Mouse (Mus musculus): ENCODE measurements around the gene Lcn5.

Lcn5 gene

GRCm38 (mm10) chr2:25657652-25658051 lies at the start of gene Lcn5:
Gene Lcn5, plus strand, starts transcription at chr2:25657952.
- DNase-seq: no peak

GRCm38 (mm10) chr2:25608671-25609070 lies 49.1 kb upstream of the Lcn5 start:
- DNase-seq: no peak

GRCm38 (mm10) chr2:25616398-25616797 lies 41.4 kb upstream of the Lcn5 start:
- DNase-seq: no peak

- no peak for DNase-seq
Observed at GRCm38 (mm10) chr2:25617578-25617977, 40.2 kb upstream of the Lcn5 start, which contains the start of gene Ccdc183. Gene Ccdc183, minus strand, starts transcription at chr2:25617678.

DNA sequence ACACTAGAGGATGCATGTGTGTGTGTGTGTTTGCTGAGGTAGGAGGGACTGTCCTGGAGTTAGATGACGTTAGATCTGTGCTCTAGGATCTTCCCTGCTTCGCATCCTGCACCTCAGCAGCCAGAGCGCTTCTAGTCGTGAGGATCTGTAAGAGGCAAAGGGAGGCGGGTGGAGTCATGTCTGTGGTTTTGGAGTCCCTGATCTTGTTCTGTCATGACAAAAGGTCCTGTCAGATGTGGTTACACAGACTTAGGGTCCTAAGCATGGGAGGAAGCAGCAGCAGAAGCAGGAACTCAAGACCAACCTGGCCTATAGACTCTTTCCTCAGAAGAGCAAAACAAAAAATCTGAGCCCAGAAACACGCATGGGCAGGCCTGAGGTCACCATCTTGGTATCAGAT lies 37.4 kb upstream of the Lcn5 start:
- DNase-seq: no peak

DNA sequence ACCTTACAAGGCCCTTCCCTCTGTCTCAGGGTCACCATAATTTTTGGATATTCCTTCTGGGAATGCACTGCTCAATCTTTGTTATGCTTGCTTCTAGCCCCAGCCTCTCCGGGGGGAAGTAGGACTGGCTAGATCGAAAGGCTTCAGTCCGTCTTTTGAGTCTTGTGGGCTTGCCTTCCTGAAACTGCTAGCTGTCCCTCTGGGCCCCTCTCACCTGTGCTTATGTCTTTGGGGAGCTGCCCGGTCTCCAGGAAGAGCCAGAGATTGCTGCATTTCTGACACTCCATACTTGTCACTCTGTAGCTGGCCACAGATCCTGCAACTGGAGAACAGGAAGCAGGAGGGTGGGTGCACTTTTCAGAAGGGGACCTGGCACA lies 36.9 kb upstream of the Lcn5 start:
- DNase-seq: peak; percentile 91

DNA sequence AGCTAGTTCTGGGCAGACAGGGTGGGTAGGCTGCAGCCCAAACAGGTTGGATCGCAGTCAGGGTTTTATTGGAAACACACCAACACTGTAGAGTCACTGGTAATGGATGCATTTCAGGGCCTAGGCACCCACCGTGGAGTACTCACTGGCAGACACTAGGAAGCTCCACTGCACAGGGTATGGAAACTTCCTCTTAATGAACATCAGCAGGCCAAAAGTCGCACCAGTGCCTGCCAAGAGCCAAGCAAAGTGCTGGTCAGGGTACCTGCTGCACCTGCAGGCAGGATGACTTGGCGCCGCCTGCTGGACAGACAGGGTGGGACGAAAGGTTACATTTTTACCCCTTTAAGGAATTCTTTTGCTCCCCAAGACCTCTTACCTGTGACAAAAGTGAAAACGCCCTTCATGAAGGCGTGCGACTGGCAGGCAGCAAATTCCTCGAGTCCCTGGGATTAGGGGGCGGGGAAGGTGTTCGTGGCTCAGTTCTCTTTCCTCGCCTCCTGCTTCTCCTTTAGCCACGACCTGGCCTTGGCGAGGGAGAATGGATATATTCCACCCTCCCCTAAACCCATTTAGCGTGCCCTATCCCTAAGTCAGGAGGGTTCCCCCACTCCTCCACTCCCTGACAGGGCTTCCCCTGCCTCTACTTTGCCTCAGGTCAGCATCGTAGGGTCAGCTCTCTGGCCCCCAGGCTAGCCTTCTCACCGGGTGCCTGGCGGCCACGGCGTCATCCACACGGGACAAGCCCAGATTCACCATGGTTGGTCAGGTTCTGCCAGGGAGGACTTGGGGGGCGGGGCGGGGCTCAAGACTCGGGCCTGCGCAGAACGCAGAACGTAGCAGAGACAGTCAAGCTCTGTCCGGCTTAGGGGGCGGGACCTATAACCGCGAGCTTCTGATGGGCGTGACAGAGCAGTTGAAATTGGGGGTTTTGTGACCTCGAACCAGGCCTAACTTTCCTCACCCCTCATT lies 36.2 kb upstream of the Lcn5 start, which contains the start of gene Tmem141:
Gene Tmem141, minus strand, starts transcription at position 777 of the 972 bp plus-strand sequence.
- peak; percentile 99 for DNase-seq

DNA sequence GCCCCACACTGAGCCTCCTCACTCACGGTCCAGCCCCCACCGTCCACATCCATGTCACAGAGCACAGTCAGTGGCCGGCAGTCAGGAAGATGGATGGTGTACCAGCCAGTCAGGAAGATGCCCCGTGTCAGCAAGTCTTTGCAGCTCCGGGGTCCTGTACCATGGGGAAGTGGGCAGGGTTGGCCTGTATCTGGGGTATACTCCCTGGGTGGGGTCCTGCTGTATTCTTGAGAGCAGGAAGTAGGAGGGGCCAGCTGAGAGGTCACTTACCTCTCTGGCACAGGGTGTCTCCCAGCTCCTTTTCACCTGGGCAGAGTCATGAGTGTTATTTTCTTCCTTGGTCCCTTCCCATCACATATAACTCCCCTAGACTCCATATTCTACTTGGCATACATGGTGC lies 31.8 kb upstream of the Lcn5 start:
- peak; percentile 91 for DNase-seq

DNA sequence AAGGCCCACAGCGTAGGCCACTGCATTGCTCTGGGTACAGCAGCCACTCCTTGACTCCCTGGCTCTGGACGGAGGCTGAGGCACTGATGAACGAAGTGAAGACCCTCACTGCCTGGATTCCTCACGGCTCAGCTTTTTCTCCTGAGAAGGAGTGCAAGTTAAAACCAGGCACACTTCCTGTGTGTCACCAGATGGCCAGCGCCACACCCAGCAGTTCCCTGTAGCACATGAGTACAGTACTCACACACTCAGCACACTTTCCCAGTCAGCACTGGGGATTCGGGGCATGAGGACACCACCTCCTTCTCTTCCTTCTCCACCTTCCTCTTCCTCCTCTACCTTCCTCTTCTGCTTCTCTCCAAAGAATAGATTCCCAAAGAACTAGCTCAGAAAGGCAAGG lies 29.9 kb upstream of the Lcn5 start, which contains the start of gene Fcna:
Gene Fcna, minus strand, starts transcription at position 220 of the 400 bp plus-strand sequence.
- DNase-seq: peak; percentile 94

DNA sequence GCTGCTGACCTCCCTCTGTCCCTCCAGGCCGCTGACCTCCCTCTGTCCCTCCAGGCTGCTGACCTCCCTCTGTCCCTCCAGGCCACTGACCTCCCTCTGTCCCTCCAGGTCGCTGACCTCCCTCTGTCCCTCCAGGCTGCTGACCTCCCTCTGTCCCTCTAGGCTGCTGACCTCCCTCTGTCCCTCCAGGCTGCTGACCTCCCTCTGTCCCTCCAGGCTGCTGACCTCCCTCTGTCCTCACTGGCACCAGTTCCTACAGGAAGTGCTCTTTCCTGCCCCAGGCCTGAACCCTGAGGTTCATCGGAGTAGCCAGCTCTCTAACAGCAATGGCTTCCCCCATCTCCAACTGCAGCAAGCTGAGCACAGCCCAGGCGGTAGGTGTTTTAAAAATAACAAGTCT lies 29.0 kb upstream of the Lcn5 start:
- peak; percentile 95 for DNase-seq

DNA sequence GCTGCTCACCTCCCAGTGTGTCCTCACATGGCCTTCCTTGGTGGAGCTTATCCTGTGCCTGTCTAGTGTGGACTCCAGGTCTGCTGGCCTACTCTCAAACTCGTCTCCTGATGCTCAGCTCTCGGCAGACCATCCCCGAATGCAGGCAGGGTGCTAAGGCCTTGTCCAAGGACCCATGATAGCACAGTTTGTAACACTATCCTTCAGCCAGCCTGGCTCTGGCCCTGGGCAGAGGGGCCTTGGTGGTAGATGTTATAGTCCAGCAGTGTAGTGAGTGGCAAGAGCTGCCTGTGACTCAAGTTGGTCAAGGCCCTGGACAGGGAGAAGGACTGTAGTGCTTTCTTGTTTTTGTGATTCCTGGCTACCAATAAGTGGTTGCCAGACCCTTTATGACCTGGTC lies 24.1 kb upstream of the Lcn5 start:
- DNase-seq: no peak

GRCm38 (mm10) chr2:25634046-25634445 lies 23.7 kb upstream of the Lcn5 start:
- DNase-seq: no peak

GRCm38 (mm10) chr2:25639890-25640289 lies 17.9 kb upstream of the Lcn5 start:
- DNase-seq: no peak

- peak; percentile 81 for DNase-seq
Observed at GRCm38 (mm10) chr2:25652902-25653301, 4.8 kb upstream of the Lcn5 start, which contains the start of gene Lcn8. Gene Lcn8, plus strand, starts transcription at chr2:25653120.

DNA sequence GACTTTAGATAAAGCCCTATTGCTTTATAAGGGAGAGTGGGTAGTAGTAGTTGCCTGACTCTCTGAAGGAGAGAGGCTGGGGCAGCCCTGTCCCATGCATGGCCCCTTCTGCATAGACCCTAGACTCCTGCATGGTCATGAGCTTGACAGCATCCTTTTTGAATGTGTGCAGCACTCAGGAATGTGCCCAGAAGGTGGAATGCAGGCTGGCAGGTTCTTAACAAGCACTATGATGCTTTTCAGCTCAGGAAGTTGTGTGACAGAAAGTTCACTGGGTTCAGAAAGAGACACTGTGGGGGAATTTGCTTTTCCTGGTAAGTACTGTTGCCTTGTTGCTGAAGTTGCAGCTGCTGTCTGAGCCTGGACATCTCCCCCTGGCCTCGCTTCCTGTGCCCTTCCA lies 3.2 kb upstream of the Lcn5 start:
- DNase-seq: peak; percentile 73

- peak; percentile 94 for DNase-seq
Observed at GRCm38 (mm10) chr2:25656691-25657090, 1.1 kb upstream of the Lcn5 start.

DNA sequence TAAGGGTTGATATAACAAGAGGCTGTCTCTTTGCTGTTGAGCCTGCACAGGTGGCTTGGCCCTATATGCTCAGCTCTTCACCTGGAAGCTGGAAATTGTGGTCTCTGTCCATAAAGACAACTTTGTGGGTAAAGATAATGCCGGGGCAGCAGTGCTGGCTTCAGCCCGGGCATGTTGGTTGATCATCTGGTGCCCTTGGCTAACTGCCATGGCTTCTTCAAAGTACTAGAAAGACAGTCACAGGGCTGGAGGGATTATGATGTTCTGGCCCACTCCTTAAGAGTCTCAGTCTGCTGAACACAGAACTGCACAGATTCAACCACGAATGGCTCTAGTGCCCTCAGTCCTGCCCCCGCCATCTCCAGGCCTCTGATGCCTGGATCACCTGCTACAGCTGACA lies 506 bp upstream of the Lcn5 start:
- DNase-seq: peak; percentile 84

- DNase-seq: peak; percentile 93
Observed at GRCm38 (mm10) chr2:25660279-25660678, 2.5 kb downstream of the Lcn5 start.

DNA sequence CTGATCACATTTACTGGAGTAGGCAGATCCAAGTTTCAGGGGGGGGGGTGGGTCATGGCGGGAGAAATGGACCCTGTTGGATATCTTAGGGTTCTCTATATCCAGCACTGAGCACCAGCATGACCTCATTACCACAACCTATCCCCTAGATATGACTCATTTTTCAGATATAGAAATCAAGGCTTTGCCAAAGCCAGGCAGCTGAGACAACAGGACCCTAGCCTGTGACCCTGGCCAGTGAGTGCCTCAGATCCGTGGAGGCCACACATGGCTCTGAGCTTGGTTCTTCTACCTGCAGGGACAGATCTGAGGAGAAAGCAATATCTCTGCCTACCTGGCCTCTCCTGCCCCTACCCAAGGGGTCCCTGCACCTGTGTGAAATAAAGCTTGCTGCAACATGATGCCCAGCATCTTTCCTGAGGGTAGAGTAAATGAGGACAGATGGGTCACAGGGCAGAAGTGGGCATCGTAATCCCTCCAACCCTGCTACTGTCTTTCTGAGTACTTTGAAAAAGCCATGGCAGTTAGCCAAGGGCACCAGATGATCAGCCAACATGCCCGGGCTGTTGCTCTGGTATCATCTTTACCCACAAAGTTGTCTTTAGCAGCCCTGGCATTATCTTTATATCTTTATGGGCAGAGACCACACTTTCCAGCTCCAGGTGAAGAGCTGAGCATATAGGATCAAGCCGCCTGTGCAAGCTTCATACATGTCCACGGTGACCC lies 3.7 kb downstream of the Lcn5 start:
- peak; percentile 78 for DNase-seq

DNA sequence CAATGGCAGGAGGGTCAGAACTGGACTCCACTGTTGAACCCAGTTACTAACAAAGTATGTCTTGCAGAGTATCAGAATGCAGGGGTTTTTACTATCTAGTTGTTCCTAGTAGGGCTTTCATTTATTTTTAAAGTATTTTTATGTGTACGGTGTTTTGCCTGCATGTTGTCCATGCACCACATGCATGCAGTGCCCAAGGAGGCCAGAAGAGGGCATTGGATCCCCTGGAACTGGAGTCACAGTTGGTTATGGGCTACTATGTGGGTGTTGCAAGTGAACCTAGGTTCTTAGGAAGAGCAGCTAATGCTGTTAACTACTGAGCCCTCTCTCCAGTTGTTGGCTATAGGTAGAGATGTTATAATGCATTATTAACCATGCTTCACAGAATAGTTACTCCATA lies 5.8 kb downstream of the Lcn5 start:
- peak; percentile 86 for DNase-seq

DNA sequence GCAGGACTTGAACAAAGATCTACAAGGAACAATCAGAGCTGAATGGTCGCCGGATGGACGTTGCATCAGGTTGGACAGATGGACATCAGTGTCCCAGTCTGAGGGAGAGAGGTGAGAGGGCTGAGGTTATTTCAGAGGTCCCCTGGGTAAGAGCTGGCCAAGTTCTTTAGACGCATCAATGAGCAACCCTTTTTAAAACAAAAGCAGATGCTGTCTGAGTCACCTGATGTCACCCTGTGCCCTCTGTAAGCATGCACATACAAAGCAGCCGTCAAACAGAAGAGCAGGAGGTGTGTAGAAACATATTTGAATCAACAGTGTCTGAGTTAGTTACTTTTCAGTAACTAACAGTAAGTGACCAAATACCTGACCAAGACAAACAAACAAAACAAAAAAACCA lies 6.4 kb downstream of the Lcn5 start:
- peak; percentile 30 for DNase-seq

DNA sequence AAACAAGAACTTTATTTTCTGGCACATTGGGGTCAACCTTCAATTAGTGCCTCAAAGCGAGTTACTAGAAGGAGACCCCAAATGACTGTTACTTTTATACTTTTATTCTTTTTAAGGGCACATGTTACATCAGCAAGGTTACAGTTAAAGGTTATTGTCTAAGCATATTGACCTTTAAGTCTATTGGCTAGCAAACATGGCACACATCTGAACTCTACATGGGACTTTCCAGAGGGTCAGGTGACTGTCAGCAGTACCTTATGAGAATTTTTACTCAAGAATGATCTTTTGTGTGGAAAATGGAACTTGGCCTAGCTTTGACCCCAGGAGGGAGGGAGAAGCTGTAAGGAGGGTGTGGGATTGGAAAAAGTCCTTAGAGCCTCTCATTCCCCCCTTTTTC lies 8.8 kb downstream of the Lcn5 start:
- DNase-seq: no peak

DNA sequence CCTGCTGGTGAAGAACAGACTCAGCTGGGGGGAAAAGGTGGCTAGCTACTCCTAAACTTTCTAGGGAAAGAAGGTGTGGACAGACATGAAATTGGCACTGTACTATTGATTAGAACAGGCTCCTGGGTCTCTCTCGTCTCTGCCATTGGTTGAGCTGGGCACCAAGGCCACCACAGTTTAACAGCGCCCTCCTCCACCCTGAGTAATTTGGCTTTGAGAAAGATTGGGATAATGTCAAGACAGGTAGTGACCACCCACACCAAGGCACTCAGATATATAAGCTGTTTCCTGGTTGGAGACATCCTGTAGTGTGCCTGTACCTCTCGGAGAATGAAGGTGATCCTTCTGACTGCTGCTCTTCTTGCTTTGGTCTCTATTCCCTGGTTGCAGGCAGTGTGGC lies 18.7 kb downstream of the Lcn5 start, which contains the start of gene Lcn6:
Gene Lcn6, plus strand, starts transcription at position 301 of the 400 bp plus-strand sequence.
- DNase-seq: no peak

DNA sequence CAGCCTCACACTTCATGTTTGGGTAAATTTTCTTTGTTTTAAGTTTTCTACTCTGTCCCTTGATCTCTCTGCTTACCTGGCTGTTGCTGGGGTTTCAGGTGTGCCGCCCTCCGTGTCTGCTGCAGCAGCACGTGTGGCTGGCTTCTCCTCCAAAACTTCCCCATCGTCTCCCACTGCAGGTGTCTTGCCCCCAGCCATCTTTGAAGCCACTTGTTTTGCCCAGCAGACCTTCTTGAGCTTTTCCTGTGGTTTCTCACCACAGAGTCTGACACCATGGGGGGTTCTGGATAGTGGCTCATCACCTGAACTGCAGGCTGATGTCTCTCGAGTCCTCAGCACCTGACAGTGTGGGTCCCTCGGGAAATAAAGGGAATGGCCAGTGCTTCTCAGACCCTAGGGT lies 21.8 kb downstream of the Lcn5 start:
- DNase-seq: no peak

All from heart, adult 11 months (tissue).